Comparison of ENCODE assay signal across 26 mouse cellular contexts in genomic region chr9:61336179-61336578, GRCm38 (mm10).
"Had no signal": no experiment of that assay in that cellular context is flagged by ENCODE, and none has a peak within 500 bp of the region (broad histone marks: within the 10 kb centered on the region; RNA-seq: fewer than 3 reads in every experiment).

No protein-coding gene starts in this region.

- H3K4me2 ChIP-seq: embryonic facial prominence, embryonic 12.5 days; embryonic facial prominence, embryonic 13.5 days; embryonic facial prominence, embryonic 15.5 days; forebrain, embryonic 12.5 days; forebrain, embryonic 13.5 days; forebrain, embryonic 15.5 days had no signal

- H3K9ac ChIP-seq: embryonic facial prominence, embryonic 12.5 days; embryonic facial prominence, embryonic 13.5 days; embryonic facial prominence, embryonic 15.5 days; forebrain, embryonic 12.5 days; forebrain, embryonic 13.5 days; forebrain, embryonic 15.5 days; forebrain, postnatal 0 days had no signal

- ATAC-seq: forebrain, embryonic 13.5 days; forebrain, embryonic 14.5 days; forebrain, embryonic 15.5 days; forebrain, embryonic 16.5 days; forebrain, postnatal 0 days had no signal

- H3K9me3 ChIP-seq: embryonic facial prominence, embryonic 10.5 days; embryonic facial prominence, embryonic 12.5 days; embryonic facial prominence, embryonic 13.5 days; embryonic facial prominence, embryonic 15.5 days; forebrain, embryonic 10.5 days; forebrain, embryonic 12.5 days; forebrain, embryonic 13.5 days; forebrain, embryonic 15.5 days had no signal

- H3K36me3 ChIP-seq: embryonic facial prominence, embryonic 10.5 days; embryonic facial prominence, embryonic 12.5 days; embryonic facial prominence, embryonic 13.5 days; embryonic facial prominence, embryonic 15.5 days; forebrain, embryonic 10.5 days; forebrain, embryonic 12.5 days; forebrain, embryonic 15.5 days had no signal

- H3K27ac ChIP-seq: embryonic facial prominence, embryonic 10.5 days; embryonic facial prominence, embryonic 12.5 days; embryonic facial prominence, embryonic 13.5 days; embryonic facial prominence, embryonic 15.5 days; forebrain, embryonic 10.5 days; forebrain, embryonic 12.5 days; forebrain, embryonic 13.5 days; forebrain, embryonic 15.5 days; gastrocnemius, adult 2 months; heart, adult 2 months had no signal

- H3K27me3 ChIP-seq: forebrain, embryonic 15.5 days had no signal

- H3K4me3 ChIP-seq: embryonic facial prominence, embryonic 10.5 days; embryonic facial prominence, embryonic 12.5 days; embryonic facial prominence, embryonic 13.5 days; embryonic facial prominence, embryonic 15.5 days; erythroblast, embryonic 14.5 days; forebrain, embryonic 10.5 days; forebrain, embryonic 12.5 days; forebrain, embryonic 13.5 days; forebrain, embryonic 15.5 days; gastrocnemius, adult 2 months; heart, adult 2 months had no signal

- DNase-seq: cerebellum, adult 9-10 months; cerebellum, adult 9-11 months; cerebellum, postnatal 10 days; cerebellum, postnatal 14 days; cerebellum, postnatal 25 days; cerebellum, postnatal 36 days; embryo, embryonic 11 days; forebrain, postnatal 0 days; gastrocnemius, adult 2 months; gastrocnemius, postnatal 10 days; gastrocnemius, postnatal 14 days; gastrocnemius, postnatal 25 days; gastrocnemius, postnatal 36 days; heart, adult 18-20 months; heart, adult 2 months had no signal
